Mouse (Mus musculus): ENCODE measurements around the gene E2f6. TPM values are rescaled to one million over a fixed set of nuclear protein-coding genes. Genes with fewer than 3 reads are reported as not detected.

The E2f6 gene
- polyA plus RNA-seq, 1 experiment = 40.1 TPM

DNA sequence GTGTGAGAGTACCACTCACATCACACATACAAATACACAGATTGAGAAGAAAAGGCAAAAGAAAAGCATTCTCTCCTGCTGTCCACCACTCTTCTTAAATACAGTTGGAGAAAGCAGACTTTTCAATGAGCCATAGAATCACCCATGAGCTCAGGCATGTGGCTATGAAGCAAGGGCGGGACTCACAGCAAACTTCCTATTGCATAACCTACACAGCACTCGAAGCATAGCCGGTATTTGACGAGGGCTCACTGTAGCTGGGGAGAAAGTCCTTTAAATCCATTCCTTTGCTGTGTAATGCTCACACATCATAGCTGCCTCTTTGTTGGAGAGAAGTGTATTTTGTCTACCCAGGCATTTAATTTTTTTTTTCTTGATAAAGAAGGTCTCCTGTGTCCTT lies 64.5 kb downstream of the E2f6 start:
- Histone ChIP-seq H3K27ac (ENCODE audit: insufficient read depth, low read length) (0 out of 2 replicates have a peak overlapping the region, but pooled peaks have one; percentile 26), H3K4me1 (ENCODE audit: control insufficient read depth, insufficient read depth, low read length) (peaks cover 11% of the 10 kb centered on the region), H3K4me3 (ENCODE audit: insufficient read depth, low read length) (no peak overlapping the region)
- TF ChIP-seq POLR2A (IDR thresholded peaks at IDR 0.05; ENCODE audit: extremely low read depth, insufficient read depth, low read length) (no peak), CTCF (IDR thresholded peaks at IDR 0.05; ENCODE audit: extremely low read depth, insufficient read depth, low read length) (no peak)

DNA sequence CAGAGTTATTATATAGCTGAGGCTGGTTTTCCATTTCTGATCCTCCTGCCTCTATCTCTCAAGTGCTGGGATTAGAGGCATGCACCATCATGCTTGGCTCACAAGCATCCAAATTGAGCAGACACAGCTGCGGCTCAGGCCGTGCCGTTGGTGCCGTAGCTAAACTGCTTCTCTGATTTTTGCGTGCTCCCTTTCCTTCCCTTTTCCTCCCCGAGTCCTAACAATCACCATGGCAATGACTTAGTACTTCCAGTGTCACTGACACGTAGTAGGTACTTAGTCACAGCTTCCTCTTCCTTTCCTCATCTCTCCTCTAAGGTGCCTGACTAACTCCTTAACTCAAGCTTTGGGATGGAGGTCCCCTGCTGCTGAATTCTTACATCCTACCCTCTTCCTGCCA lies 64.9 kb downstream of the E2f6 start:
- no peak for TF ChIP-seq CTCF (IDR thresholded peaks at IDR 0.05; ENCODE audit: extremely low read depth, insufficient read depth, low read length)
- no peak for TF ChIP-seq POLR2A (IDR thresholded peaks at IDR 0.05; ENCODE audit: extremely low read depth, insufficient read depth, low read length)
- H3K4me3 ChIP-seq (ENCODE audit: insufficient read depth, low read length) = no peak overlapping the region
- H3K27ac ChIP-seq (ENCODE audit: insufficient read depth, low read length) = no peak overlapping the region
- peaks cover 11% of the 10 kb centered on the region for H3K4me1 ChIP-seq (ENCODE audit: control insufficient read depth, insufficient read depth, low read length)

DNA sequence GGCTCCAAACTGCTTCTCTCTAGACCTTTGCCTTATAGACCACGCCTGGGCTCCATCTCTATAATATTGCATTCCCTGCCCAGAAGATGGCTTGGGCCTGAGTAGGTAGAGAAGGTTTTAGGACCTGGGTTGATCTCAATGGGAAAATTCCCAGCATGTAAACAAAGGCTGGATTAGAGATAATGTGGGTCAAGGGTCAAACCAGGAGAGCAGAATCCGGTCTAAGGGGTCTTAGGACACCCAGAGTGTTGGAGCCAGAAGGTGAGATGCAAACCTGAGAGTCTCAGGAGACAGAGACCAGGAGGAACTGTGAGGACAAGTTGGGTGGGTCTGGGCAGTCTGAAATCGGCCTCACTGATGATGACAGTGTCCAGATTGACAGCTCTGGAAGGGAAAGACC lies 65.9 kb downstream of the E2f6 start:
- H3K27ac ChIP-seq (ENCODE audit: insufficient read depth, low read length) = peak overlapping the region; percentile 39; the same call in 1 of the 2 replicates
- H3K4me3 ChIP-seq (ENCODE audit: insufficient read depth, low read length) = no peak overlapping the region
- H3K4me1 ChIP-seq (ENCODE audit: control insufficient read depth, insufficient read depth, low read length) = peaks cover 11% of the 10 kb centered on the region
- TF ChIP-seq CTCF (IDR thresholded peaks at IDR 0.05; ENCODE audit: extremely low read depth, insufficient read depth, low read length) = no peak
- TF ChIP-seq POLR2A (IDR thresholded peaks at IDR 0.05; ENCODE audit: extremely low read depth, insufficient read depth, low read length) = no peak

- Histone ChIP-seq H3K4me3 (ENCODE audit: insufficient read depth, low read length) (no peak overlapping the region), H3K27ac (ENCODE audit: insufficient read depth, low read length) (peak overlapping the region; percentile 39), H3K4me1 (ENCODE audit: control insufficient read depth, insufficient read depth, low read length) (peaks cover 11% of the 10 kb centered on the region)
- TF ChIP-seq CTCF (IDR thresholded peaks at IDR 0.05; ENCODE audit: extremely low read depth, insufficient read depth, low read length) (no peak), POLR2A (IDR thresholded peaks at IDR 0.05; ENCODE audit: extremely low read depth, insufficient read depth, low read length) (no peak)
Measured at GRCm38 (mm10) chr12:16877141-16877540, 66.4 kb downstream of the E2f6 start.

GRCm38 (mm10) chr12:16877679-16878078 lies 66.9 kb downstream of the E2f6 start:
- H3K4me1 ChIP-seq (ENCODE audit: control insufficient read depth, insufficient read depth, low read length) = peaks cover 11% of the 10 kb centered on the region
- no peak overlapping the region for H3K4me3 ChIP-seq (ENCODE audit: insufficient read depth, low read length)
- TF ChIP-seq POLR2A (IDR thresholded peaks at IDR 0.05; ENCODE audit: extremely low read depth, insufficient read depth, low read length) (no peak), CTCF (IDR thresholded peaks at IDR 0.05; ENCODE audit: extremely low read depth, insufficient read depth, low read length) (no peak)
- peak overlapping the region; percentile 39 for H3K27ac ChIP-seq (ENCODE audit: insufficient read depth, low read length)

- no peak overlapping the region for H3K4me3 ChIP-seq (ENCODE audit: insufficient read depth, low read length)
- no peak overlapping the region for H3K27ac ChIP-seq (ENCODE audit: insufficient read depth, low read length)
- peaks cover 4% of the 10 kb centered on the region for H3K4me1 ChIP-seq (ENCODE audit: control insufficient read depth, insufficient read depth, low read length)
- TF ChIP-seq CTCF (IDR thresholded peaks at IDR 0.05; ENCODE audit: extremely low read depth, insufficient read depth, low read length) = no peak
Measured at GRCm38 (mm10) chr12:16879369-16879768, 68.6 kb downstream of the E2f6 start.

DNA sequence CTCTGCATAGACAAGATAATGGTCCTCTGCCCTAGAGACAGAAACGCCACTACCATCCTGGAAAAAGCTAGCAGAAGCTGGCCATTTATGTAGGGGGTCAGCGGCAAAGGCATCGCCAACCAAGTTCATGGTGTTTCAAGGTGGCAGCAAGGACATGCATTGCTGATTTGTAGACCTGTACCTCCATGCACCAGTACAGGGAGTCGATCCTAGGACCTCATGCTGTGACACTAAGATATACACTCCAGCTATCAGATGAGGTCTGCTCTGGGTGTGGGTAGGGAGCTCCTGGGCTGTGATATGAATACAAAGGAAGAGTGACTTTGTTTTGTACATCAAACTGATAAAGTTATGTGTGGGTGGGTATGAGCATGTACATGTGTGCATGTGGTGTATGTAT lies 69.3 kb downstream of the E2f6 start:
- H3K27ac ChIP-seq (ENCODE audit: insufficient read depth, low read length) = no peak overlapping the region
- no peak overlapping the region for H3K4me3 ChIP-seq (ENCODE audit: insufficient read depth, low read length)
- H3K4me1 ChIP-seq (ENCODE audit: control insufficient read depth, insufficient read depth, low read length) = peaks cover 2% of the 10 kb centered on the region
- no peak for TF ChIP-seq CTCF (IDR thresholded peaks at IDR 0.05; ENCODE audit: extremely low read depth, insufficient read depth, low read length)
- no peak for TF ChIP-seq POLR2A (IDR thresholded peaks at IDR 0.05; ENCODE audit: extremely low read depth, insufficient read depth, low read length)

GRCm38 (mm10) chr12:16882442-16882841 lies 71.7 kb downstream of the E2f6 start:
- TF ChIP-seq CTCF (IDR thresholded peaks at IDR 0.05; ENCODE audit: extremely low read depth, insufficient read depth, low read length) (no peak), POLR2A (IDR thresholded peaks at IDR 0.05; ENCODE audit: extremely low read depth, insufficient read depth, low read length) (no peak)
- no peak overlapping the region for H3K4me3 ChIP-seq (ENCODE audit: insufficient read depth, low read length)
- H3K4me1 ChIP-seq (ENCODE audit: control insufficient read depth, insufficient read depth, low read length) = peaks cover 2% of the 10 kb centered on the region
- no peak overlapping the region for H3K27ac ChIP-seq (ENCODE audit: insufficient read depth, low read length)

- no peak for TF ChIP-seq POLR2A (IDR thresholded peaks at IDR 0.05; ENCODE audit: extremely low read depth, insufficient read depth, low read length)
- no peaks in the 10 kb centered on the region for H3K4me1 ChIP-seq (ENCODE audit: control insufficient read depth, insufficient read depth, low read length)
Measured at GRCm38 (mm10) chr12:16883111-16883510, 72.3 kb downstream of the E2f6 start.

DNA sequence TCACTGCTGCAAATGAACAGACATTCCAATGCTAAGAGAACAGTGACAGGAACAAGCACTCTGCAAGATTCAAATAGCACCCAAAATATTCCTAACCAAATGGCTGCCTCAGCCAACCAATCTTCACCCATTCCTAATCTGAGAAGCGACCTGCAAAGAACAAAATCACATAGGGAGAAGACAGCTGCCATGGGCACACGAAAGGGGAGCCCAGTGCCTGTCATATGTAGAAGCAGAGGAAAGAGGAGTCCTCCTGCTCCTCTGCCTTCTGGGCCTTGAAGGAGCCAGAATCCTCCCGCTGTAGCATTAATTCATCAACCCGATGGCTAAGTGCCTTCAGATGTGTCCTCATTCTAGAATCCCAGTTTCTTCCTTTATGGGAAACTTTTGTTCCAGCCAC lies 73.8 kb downstream of the E2f6 start:
- H3K27ac ChIP-seq (ENCODE audit: insufficient read depth, low read length) = no peak overlapping the region
- TF ChIP-seq CTCF (IDR thresholded peaks at IDR 0.05; ENCODE audit: extremely low read depth, insufficient read depth, low read length) (no peak), POLR2A (IDR thresholded peaks at IDR 0.05; ENCODE audit: extremely low read depth, insufficient read depth, low read length) (no peak)
- H3K4me3 ChIP-seq (ENCODE audit: insufficient read depth, low read length) = no peak overlapping the region
- no peaks in the 10 kb centered on the region for H3K4me1 ChIP-seq (ENCODE audit: control insufficient read depth, insufficient read depth, low read length)

More at GRCm38 (mm10) chr12:16883111-16883510, 72.3 kb downstream of the E2f6 start:
- H3K27ac ChIP-seq (ENCODE audit: insufficient read depth, low read length) = no peak overlapping the region
- no peak overlapping the region for H3K4me3 ChIP-seq (ENCODE audit: insufficient read depth, low read length)

GRCm38 (mm10) chr12:16886354-16886753 lies 75.6 kb downstream of the E2f6 start:
- Histone ChIP-seq H3K4me1 (ENCODE audit: control insufficient read depth, insufficient read depth, low read length) (no peaks in the 10 kb centered on the region), H3K4me3 (ENCODE audit: insufficient read depth, low read length) (no peak overlapping the region), H3K27ac (ENCODE audit: insufficient read depth, low read length) (no peak overlapping the region)
- TF ChIP-seq CTCF (IDR thresholded peaks at IDR 0.05; ENCODE audit: extremely low read depth, insufficient read depth, low read length) = no peak
- no peak for TF ChIP-seq POLR2A (IDR thresholded peaks at IDR 0.05; ENCODE audit: extremely low read depth, insufficient read depth, low read length)

Other genes starting within 250 kb of the E2f6 start
- 18.1 and 18.9 TPM in 2 replicates for gene Lpin1, start 200.0 kb upstream of the E2f6 start, polyA plus RNA-seq (2012; rRNA removed)
- 316 and 321 TPM in 2 replicates for gene Ntsr2, start 157.6 kb upstream of the E2f6 start, polyA plus RNA-seq (2012; rRNA removed)
- 0.48 and 0.49 TPM in 2 replicates for gene Greb1, start 10.1 kb upstream of the E2f6 start, polyA plus RNA-seq (2012; rRNA removed)
- 48.3 and 49.0 TPM in 2 replicates for gene Rock2, start 83.9 kb downstream of the E2f6 start, polyA plus RNA-seq (2012; rRNA removed)
- gene Pqlc3, start 189.4 kb downstream of the E2f6 start, polyA plus RNA-seq (2012; rRNA removed) = 1.9 and 2.9 TPM in 2 replicates
- gene 2410004P03Rik, start 200.8 kb downstream of the E2f6 start, polyA plus RNA-seq (2012; rRNA removed) = 0.62 and 0.88 TPM in 2 replicates

Data from cortical plate, adult 2 months (tissue).